Mouse (Mus musculus) CD4-positive, CD25-positive, alpha-beta regulatory T cell, adult 9 weeks (primary cell): ENCODE results near the gene Cyp3a41a. TPM values are rescaled to one million over a fixed set of nuclear protein-coding genes. Genes with fewer than 3 reads are reported as not detected.

ENCODE experiments used
- polyA plus RNA-seq: library from polyadenylated mRNA; unstranded; fragments of 100-300 nt; shearing (Covaris generic); gene quantifications from one replicate; pipeline ENCODE4 v1.2.1, GENCODE M21; 2017

Cyp3a41a gene
- polyA plus RNA-seq, result not detected

GRCm38 (mm10) chr5:145720036-145720435 is at the start of gene Cyp3a41a:
Cyp3a41a (minus strand) TSS chr5:145720136.

Other genes starting within 250 kb of the Cyp3a41a start
- gene Cyp3a41b, start 135.4 kb downstream of the Cyp3a41a start, polyA plus RNA-seq, result not detected
- not detected for gene Cyp3a44, start 85.7 kb upstream of the Cyp3a41a start, polyA plus RNA-seq
- not detected for gene Cyp3a11, start 159.8 kb upstream of the Cyp3a41a start, polyA plus RNA-seq